Mouse (Mus musculus) B cell, adult 62 days (primary cell): ENCODE results near the gene B3gnt5. TPM values are rescaled to one million over a fixed set of nuclear protein-coding genes. Genes with fewer than 3 reads are reported as not detected.

ENCODE experiments used
- total RNA-seq: library from RNA; stranded (reverse); gene quantifications from 4 replicates; pipeline ENCODE4 v1.2.4, GENCODE M21; 2023

The B3gnt5 gene
- total RNA-seq = 196 to 217 TPM (median 208 TPM) in 4 replicates

DNA sequence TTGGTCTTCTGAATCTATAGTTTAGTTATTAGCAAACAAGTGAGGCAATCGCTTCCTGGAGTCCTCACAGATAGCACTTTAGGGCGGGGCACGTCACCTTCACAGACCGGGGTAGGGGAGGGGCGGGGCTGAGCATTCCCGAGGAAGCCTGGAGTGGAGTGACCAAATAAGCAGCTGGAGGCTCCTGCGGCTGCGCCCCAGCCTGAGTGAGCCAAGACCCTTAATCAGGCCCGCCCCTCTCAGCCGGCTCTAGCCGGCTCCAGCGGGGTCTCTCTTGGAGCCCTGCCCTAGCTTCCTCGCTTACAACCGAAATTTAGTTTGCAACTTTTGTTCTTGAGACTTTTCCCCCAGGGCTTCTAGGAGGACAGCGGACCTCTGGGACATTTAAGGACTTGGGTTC lies at the start of gene B3gnt5:
Gene B3gnt5, plus strand, starts transcription at position 135 of the 400 bp plus-strand sequence.

Other genes starting within 250 kb of the B3gnt5 start
- gene Olfr167, start 237.9 kb upstream of the B3gnt5 start, total RNA-seq = not detected in 4 replicates
- not detected in 4 replicates for gene Olfr168, start 224.7 kb upstream of the B3gnt5 start, total RNA-seq
- not detected in 4 replicates for gene Olfr169, start 188.4 kb upstream of the B3gnt5 start, total RNA-seq
- gene Olfr170, start 148.3 kb upstream of the B3gnt5 start, total RNA-seq = not detected in 4 replicates
- gene Olfr171, start 130.3 kb upstream of the B3gnt5 start, total RNA-seq = not detected in 4 replicates
- gene Lamp3, start 53.8 kb upstream of the B3gnt5 start, total RNA-seq = 0.39 to 1.0 TPM (median 0.69 TPM) in 4 replicates
- gene Klhl6, start 222.8 kb downstream of the B3gnt5 start, total RNA-seq = 101 to 109 TPM (median 105 TPM) in 4 replicates